Comparison of ENCODE assay signal across 21 mouse cellular contexts in genomic region chr6:118018666-118019065, GRCm38 (mm10). TPM values are rescaled to one million over a fixed set of nuclear protein-coding genes. Genes with fewer than 3 reads are reported as not detected.
DNase-seq lines count a peak whose midpoint lies in the region; ATAC-seq and TF ChIP-seq lines count a peak whose summit lies in the region.
"Had no signal": no experiment of that assay in that cellular context is flagged by ENCODE, and none has a peak within 500 bp of the region (broad histone marks: within the 10 kb centered on the region; RNA-seq: fewer than 3 reads in every experiment).

No protein-coding gene starts in this region.

- H3K9me3 ChIP-seq in forebrain, postnatal 0 days (ENCODE audit: low read length), result no peaks in the 10 kb centered on the region
- H3K9me3 ChIP-seq in forebrain, embryonic 16.5 days (ENCODE audit: control insufficient read depth, low read length), result no peaks in the 10 kb centered on the region
- H3K9me3 ChIP-seq: embryonic facial prominence, embryonic 13.5 days; heart, embryonic 13.5 days; limb, embryonic 10.5 days; neural tube, embryonic 13.5 days had no signal

- H3K27me3 ChIP-seq in forebrain, postnatal 0 days (ENCODE audit: insufficient read depth, low read length), result no peaks in the 10 kb centered on the region
- H3K27me3 ChIP-seq in forebrain, embryonic 16.5 days (replicated peaks; ENCODE audit: control insufficient read depth, insufficient read depth, low read length), result no peaks in the 10 kb centered on the region

- no peak for TF ChIP-seq CTCF in forebrain, postnatal 0 days (IDR thresholded peaks at IDR 0.05; ENCODE audit: low read depth)
- no peak for TF ChIP-seq CTCF in left cerebral cortex, adult 2 months (IDR thresholded peaks at IDR 0.05)

- H3K4me2 ChIP-seq in forebrain, postnatal 0 days (ENCODE audit: low read depth), result no peak overlapping the region
- H3K4me2 ChIP-seq in forebrain, embryonic 16.5 days (ENCODE audit: low read length), result no peak overlapping the region
- H3K4me2 ChIP-seq: embryonic facial prominence, embryonic 13.5 days; heart, embryonic 13.5 days; neural tube, embryonic 13.5 days had no signal

- H3K27ac ChIP-seq in forebrain, postnatal 0 days (ENCODE audit: low read depth, low read length), result 0 out of 2 replicates have a peak overlapping the region, but pooled peaks have one; percentile 73
- H3K27ac ChIP-seq in forebrain, embryonic 16.5 days (ENCODE audit: low read length), result no peak overlapping the region
- peak overlapping the region; percentile 66 for H3K27ac ChIP-seq in left cerebral cortex, adult 2 months
- H3K27ac ChIP-seq: embryonic facial prominence, embryonic 13.5 days; heart, embryonic 13.5 days; limb, embryonic 10.5 days; neural tube, embryonic 13.5 days had no signal

- no peaks in the 10 kb centered on the region for H3K36me3 ChIP-seq in forebrain, postnatal 0 days (ENCODE audit: insufficient read depth)
- H3K36me3 ChIP-seq in forebrain, embryonic 16.5 days (ENCODE audit: control insufficient read depth, insufficient read depth), result no peaks in the 10 kb centered on the region
- H3K36me3 ChIP-seq: embryonic facial prominence, embryonic 13.5 days; heart, embryonic 13.5 days; limb, embryonic 10.5 days; neural tube, embryonic 13.5 days had no signal

- H3K4me3 ChIP-seq in forebrain, postnatal 0 days (ENCODE audit: low read depth, low read length), result no peak overlapping the region
- no peak overlapping the region for H3K4me3 ChIP-seq in forebrain, embryonic 16.5 days (replicated peaks; ENCODE audit: low read length)
- no peak overlapping the region for H3K4me3 ChIP-seq in left cerebral cortex, adult 2 months
- H3K4me3 ChIP-seq: embryonic facial prominence, embryonic 13.5 days; heart, embryonic 13.5 days; limb, embryonic 10.5 days; neural tube, embryonic 13.5 days had no signal

- peaks cover 21% of the 10 kb centered on the region; the same call in 1 of the 2 replicates for H3K4me1 ChIP-seq in forebrain, postnatal 0 days (ENCODE audit: insufficient read depth)
- H3K4me1 ChIP-seq in forebrain, embryonic 16.5 days (replicated peaks; ENCODE audit: control insufficient read depth, insufficient read depth, low read length), result peaks cover 19% of the 10 kb centered on the region
- H3K4me1 ChIP-seq: embryonic facial prominence, embryonic 13.5 days; heart, embryonic 13.5 days; limb, embryonic 10.5 days had no signal

- intact Hi-C loops in left cerebral cortex, adult 2 months (cut with DNase I), result no loop called here
- intact Hi-C loops in left cerebral cortex, postnatal 4 days (cut with DNase I), result no loop called here

- no peak for DNase-seq in forebrain, postnatal 0 days
- peak; percentile 60 to 63 for DNase-seq in left cerebral cortex, adult 2 months (ENCODE audit: extremely low spot score in 1 of 2, low spot score in 2 of 2)
- no peak for DNase-seq in left cerebral cortex, postnatal 4 days
- peak; percentile 67 for DNase-seq in brain, adult 2 months (ENCODE audit: low read depth, low spot score)
- DNase-seq in kidney, adult 11 months, result no peak
- DNase-seq: adrenal gland, adult 8-10 months; cerebellum, adult 9-10 months; heart, adult 11 months; liver, postnatal 0 days; lung, postnatal 10 days; thymus, postnatal 36 days had no signal

- H3K9ac ChIP-seq in forebrain, postnatal 0 days, result no peak overlapping the region
- no peak overlapping the region for H3K9ac ChIP-seq in forebrain, embryonic 16.5 days (replicated peaks; ENCODE audit: low read depth, low read length)
- H3K9ac ChIP-seq: embryonic facial prominence, embryonic 13.5 days; heart, embryonic 13.5 days; liver, postnatal 0 days; neural tube, embryonic 13.5 days had no signal

- ATAC-seq in forebrain, postnatal 0 days, result no peak
- ATAC-seq in forebrain, embryonic 16.5 days, result no peak
- ATAC-seq in monocyte, adult 5-6 weeks (replicated peaks; ENCODE audit: insufficient number of reproducible peaks, low FRiP score, low TSS enrichment, poor library complexity, severe bottlenecking), result 0 out of 2 replicates have a peak, but pooled peaks have one; percentile 19
- no peak for ATAC-seq in inflammation-experienced regulatory T-cells, adult 6 months
- ATAC-seq: intestine, postnatal 0 days; liver, postnatal 0 days; Patski had no signal

- WGBS in forebrain, postnatal 0 days, result 75% methylated on average over 5 of the region's 5 CpGs
- 82% methylated on average over 5 of the region's 5 CpGs for WGBS in forebrain, embryonic 16.5 days

RNA-seq across cellular contexts. Expression of gene Rasgef1a, which starts 7.4 kb away (rescaled TPM):
- 25.2 and 25.4 TPM in 2 replicates for total RNA-seq in forebrain, postnatal 0 days (2014; rRNA removed)
- 9.1 and 13.1 TPM in 2 replicates for polyA plus RNA-seq in forebrain, postnatal 0 days (2015; fragmentation: Nextera tagmentation; extraction: Ambion mirVana)
- 4.0 and 7.0 TPM in 2 replicates for polyA plus RNA-seq in forebrain, embryonic 16.5 days (2015; fragmentation: Nextera tagmentation; extraction: Ambion mirVana)
- 100 to 1,000 TPM; 208 to 213 TPM for total RNA-seq in left cerebral cortex, adult 2 months (2021)
- 10 to 100 TPM; 31.7 to 35.2 TPM for total RNA-seq in left cerebral cortex, postnatal 4 days (2021)
- 1.0 to 4.4 TPM (median 1.7 TPM) in 3 replicates for total RNA-seq in monocyte, adult 5-6 weeks (2017)
- 1 to 10 TPM; 4.0 to 4.8 (median 4.6) TPM for polyA plus RNA-seq in inflammation-experienced regulatory T-cells, adult 6 months (2017; shearing (Covaris generic))
- total RNA-seq: liver, adult 2 months had no signal
- polyA plus RNA-seq: limb, embryonic 10.5 days had no signal

Comparison
In these comparisons a context has a peak if more than half of its experiments do, and no peak if none do; other contexts are left out.
1. DNase-seq: peak in left cerebral cortex, adult 2 months (2 of 2) and brain, adult 2 months (single experiment); none in forebrain, postnatal 0 days (single experiment), left cerebral cortex, postnatal 4 days (single experiment) and kidney, adult 11 months (single experiment).